Mouse (Mus musculus): ENCODE data around the gene Vps9d1. TPM values are rescaled to one million over a fixed set of nuclear protein-coding genes. Genes with fewer than 3 reads are reported as not detected.

The Vps9d1 gene
- 31.1 TPM for total RNA-seq (2023)

DNA sequence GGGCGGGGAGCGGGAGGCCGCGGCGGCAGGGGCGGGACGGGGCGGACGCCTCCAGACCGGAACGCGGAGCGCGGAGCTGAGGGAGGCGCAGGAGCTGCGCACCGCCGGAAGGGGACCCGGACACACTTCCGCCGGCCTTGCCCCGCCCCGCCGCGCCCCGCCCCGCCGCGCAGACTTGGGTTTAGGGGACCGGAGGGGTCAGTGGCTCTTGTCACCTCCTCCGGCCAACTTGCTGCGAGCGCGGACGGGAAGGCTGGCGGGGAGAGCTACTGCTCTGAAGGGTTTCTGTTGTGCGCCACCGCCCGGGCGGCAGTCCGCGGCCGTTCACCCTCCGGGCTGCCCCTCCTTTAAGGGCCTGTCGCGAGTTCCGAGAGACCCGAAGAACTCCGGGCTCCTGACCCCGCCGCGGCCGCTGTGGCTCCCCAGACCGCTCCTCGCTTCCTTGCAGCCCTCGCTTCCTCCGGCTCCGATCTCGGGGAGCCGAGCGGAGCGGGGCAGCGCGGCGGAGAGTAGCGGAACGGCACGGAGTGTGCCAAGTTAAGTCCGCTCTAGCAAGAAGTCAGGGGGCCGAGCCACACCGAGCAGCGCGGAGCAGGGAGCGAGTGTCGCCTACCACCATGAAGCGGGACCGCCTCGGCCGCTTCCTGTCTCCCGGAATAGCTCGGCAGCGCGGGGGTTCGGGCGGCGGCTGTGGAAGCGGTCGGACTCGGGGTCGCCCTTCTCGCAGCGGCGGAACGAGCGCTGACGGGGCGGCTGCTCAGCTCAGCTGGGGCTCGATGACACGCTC lies at the start of gene Vps9d1, which contains the start of gene Zfp276:
Vps9d1 (minus strand) TSS at position 250 of the 787 bp plus-strand sequence.
Zfp276 (plus strand) TSS at position 97 of the 787 bp plus-strand sequence.

GRCm38 (mm10) chr8:123235520-123236497 lies 18.3 kb downstream of the Vps9d1 start, which contains the start of gene Spata2l:
Gene Spata2l (minus strand): TSS chr8:123236233.

GRCm38 (mm10) chr8:123224278-123225266 lies 29.6 kb downstream of the Vps9d1 start, which contains the start of gene Cdk10:
Gene Cdk10 (plus strand): TSS chr8:123224842.

GRCm38 (mm10) chr8:123212321-123213117 lies 41.6 kb downstream of the Vps9d1 start, which contains the start of the genes Chmp1a and Spata33:
Gene Chmp1a (minus strand): TSS chr8:123212763.
Gene Spata33 (plus strand): TSS chr8:123212832.

Other genes starting within 250 kb of the Vps9d1 start
- gene Ankrd11, start 212.1 kb downstream of the Vps9d1 start, total RNA-seq (2023), result 332 TPM
- gene Spg7, start 191.4 kb downstream of the Vps9d1 start, total RNA-seq (2023), result 81.7 TPM
- 1,857 TPM for gene Rpl13, start 152.0 kb downstream of the Vps9d1 start, total RNA-seq (2023)
- gene Cpne7, start 137.0 kb downstream of the Vps9d1 start, total RNA-seq (2023), result 0.38 TPM
- not detected for gene Sult5a1, start 96.0 kb downstream of the Vps9d1 start, total RNA-seq (2023)
- not detected for gene Dpep1, start 68.1 kb downstream of the Vps9d1 start, total RNA-seq (2023)
- gene Chmp1a, start 41.6 kb downstream of the Vps9d1 start, total RNA-seq (2023), result 74.4 TPM
- gene Spata33, start 41.5 kb downstream of the Vps9d1 start, total RNA-seq (2023), result not detected
- 52.6 TPM for gene Cdk10, start 29.5 kb downstream of the Vps9d1 start, total RNA-seq (2023)
- gene Spata2l, start 18.1 kb downstream of the Vps9d1 start, total RNA-seq (2023), result 14.5 TPM
- gene Zfp276, start 153 bp downstream of the Vps9d1 start, total RNA-seq (2023), result 27.6 TPM
- gene Fanca, start 64.2 kb upstream of the Vps9d1 start, total RNA-seq (2023), result 10.3 TPM
- gene Spire2, start 78.4 kb upstream of the Vps9d1 start, total RNA-seq (2023), result not detected
- 216 TPM for gene Tcf25, start 119.4 kb upstream of the Vps9d1 start, total RNA-seq (2023)
- 0.21 TPM for gene Mc1r, start 152.8 kb upstream of the Vps9d1 start, total RNA-seq (2023)
- 0.30 TPM for gene Tubb3, start 157.1 kb upstream of the Vps9d1 start, total RNA-seq (2023)
- 7.9 TPM for gene Def8, start 169.2 kb upstream of the Vps9d1 start, total RNA-seq (2023)
- gene Afg3l1, start 223.6 kb upstream of the Vps9d1 start, total RNA-seq (2023), result 46.9 TPM

Data from CD4-positive naive resting alpha-beta T cell, adult 57 days (primary cell).